In the genomic region with DNA sequence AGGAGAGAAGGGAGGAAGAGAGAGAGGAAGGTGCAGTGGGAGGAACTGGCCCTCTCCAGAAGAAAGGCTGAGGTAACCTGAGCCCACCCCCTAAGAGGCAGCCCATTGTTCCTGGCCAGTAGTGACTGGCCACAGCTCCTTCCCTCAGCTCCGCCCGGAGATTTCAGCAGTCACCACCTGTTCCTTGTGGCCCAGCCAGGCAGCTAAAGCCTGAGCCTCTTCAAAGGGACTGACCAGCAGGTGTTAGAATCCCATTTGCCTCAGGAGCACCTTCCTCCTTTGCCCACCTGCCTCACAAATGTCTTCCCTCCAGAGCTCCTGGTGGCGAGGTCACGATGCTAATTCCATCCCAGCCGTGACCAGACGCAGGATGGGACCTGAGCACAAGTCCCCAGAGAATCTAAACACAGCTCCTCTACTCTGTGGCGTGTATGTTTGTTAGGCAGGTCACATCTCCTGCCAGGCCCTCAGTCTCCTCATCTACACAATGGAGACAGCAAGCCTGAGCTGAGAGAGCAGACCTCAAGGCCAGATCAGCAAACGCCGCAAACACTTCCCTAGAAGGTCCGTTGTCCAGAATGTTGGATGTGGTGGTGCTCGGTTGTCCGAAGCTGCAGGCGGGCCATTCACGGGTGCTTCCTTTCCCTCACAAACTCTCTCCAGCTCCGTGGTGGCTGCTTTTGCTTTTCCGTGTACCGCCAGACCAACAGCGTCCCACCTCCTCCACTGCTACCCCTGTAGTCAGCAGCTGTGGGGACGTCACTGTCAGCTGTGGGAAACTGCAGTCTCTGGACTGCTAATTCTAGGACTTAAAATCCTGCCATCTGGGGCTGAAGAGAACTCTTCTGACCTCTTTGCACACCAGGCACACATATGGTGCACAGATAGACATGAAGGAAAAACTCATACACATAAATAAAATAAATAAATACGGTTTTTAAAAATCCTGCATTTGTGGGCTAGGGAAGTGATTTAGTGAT, we compare ENCODE assay signal across 13 mouse cellular contexts.
DNase-seq lines count a peak whose midpoint lies in the region; ATAC-seq lines count a peak whose summit lies in the region.
"Had no signal": no experiment of that assay in that cellular context is flagged by ENCODE, and none has a peak within 500 bp of the region (broad histone marks: within the 10 kb centered on the region; RNA-seq: fewer than 3 reads in every experiment).

No protein-coding gene starts in this region.

- 53% methylated on average over 20 of the region's 20 CpGs for WGBS in kidney, embryonic 16.5 days
- 33% methylated on average over 20 of the region's 20 CpGs for WGBS in limb, embryonic 12.5 days
- WGBS in forebrain, embryonic 16.5 days: 38% methylated on average over 20 of the region's 20 CpGs

- H3K36me3 ChIP-seq in kidney, embryonic 16.5 days (ENCODE audit: insufficient read depth, low read length): no peaks in the 10 kb centered on the region
- H3K36me3 ChIP-seq in limb, embryonic 12.5 days: no peaks in the 10 kb centered on the region
- no peaks in the 10 kb centered on the region for H3K36me3 ChIP-seq in forebrain, embryonic 16.5 days (ENCODE audit: control insufficient read depth, insufficient read depth)
- H3K36me3 ChIP-seq: midbrain, embryonic 13.5 days had no signal

- no peak for DNase-seq in kidney, postnatal 36 days
- DNase-seq in R1 (ENCODE audit: low read depth, low spot score): peak; percentile 36
- peak; percentile 38 for DNase-seq in embryo, embryonic 11 days
- no peak for DNase-seq in adrenal gland, postnatal 10 days
- DNase-seq in left cerebral cortex, postnatal 25 days (ENCODE audit: low spot score in 2 of 2): no peak
- DNase-seq: cerebellum, adult 2 months; kidney, adult 8-10 months; lung, embryonic 14.5 days; thymus, adult 2 months had no signal

- no peaks in the 10 kb centered on the region for H3K27me3 ChIP-seq in kidney, embryonic 16.5 days (ENCODE audit: insufficient read depth, low read length)
- no peaks in the 10 kb centered on the region for H3K27me3 ChIP-seq in limb, embryonic 12.5 days
- H3K27me3 ChIP-seq in forebrain, embryonic 16.5 days (replicated peaks; ENCODE audit: control insufficient read depth, insufficient read depth, low read length): no peaks in the 10 kb centered on the region

- peaks cover 12% of the 10 kb centered on the region for H3K4me1 ChIP-seq in kidney, embryonic 16.5 days (ENCODE audit: insufficient read depth, low read length)
- peaks cover 27% of the 10 kb centered on the region for H3K4me1 ChIP-seq in limb, embryonic 12.5 days (replicated peaks)
- peaks cover 15% of the 10 kb centered on the region for H3K4me1 ChIP-seq in forebrain, embryonic 16.5 days (replicated peaks; ENCODE audit: control insufficient read depth, insufficient read depth, low read length)

- no peak overlapping the region for H3K4me2 ChIP-seq in kidney, embryonic 16.5 days (replicated peaks; ENCODE audit: low read depth, low read length)
- H3K4me2 ChIP-seq in limb, embryonic 12.5 days: peak overlapping the region; percentile 43
- H3K4me2 ChIP-seq in forebrain, embryonic 16.5 days (ENCODE audit: low read length): no peak overlapping the region
- H3K4me2 ChIP-seq: lung, embryonic 14.5 days; midbrain, embryonic 13.5 days had no signal

- no peak overlapping the region for H3K4me3 ChIP-seq in kidney, embryonic 16.5 days (ENCODE audit: low read length)
- no peak overlapping the region for H3K4me3 ChIP-seq in limb, embryonic 12.5 days (replicated peaks)
- H3K4me3 ChIP-seq in forebrain, embryonic 16.5 days (replicated peaks; ENCODE audit: low read length): no peak overlapping the region
- H3K4me3 ChIP-seq: midbrain, embryonic 13.5 days had no signal

- no peak overlapping the region for H3K9ac ChIP-seq in kidney, embryonic 16.5 days (replicated peaks; ENCODE audit: low read length)
- no peak overlapping the region for H3K9ac ChIP-seq in limb, embryonic 12.5 days (replicated peaks)
- no peak overlapping the region for H3K9ac ChIP-seq in forebrain, embryonic 16.5 days (replicated peaks; ENCODE audit: low read depth, low read length)
- H3K9ac ChIP-seq: lung, embryonic 14.5 days; midbrain, embryonic 13.5 days had no signal

- no peak overlapping the region for H3K27ac ChIP-seq in kidney, embryonic 16.5 days (ENCODE audit: low read length)
- H3K27ac ChIP-seq in limb, embryonic 12.5 days: peak overlapping the region; percentile 67; the same call in 1 of the 2 replicates
- no peak overlapping the region for H3K27ac ChIP-seq in forebrain, embryonic 16.5 days (ENCODE audit: low read length)
- H3K27ac ChIP-seq: midbrain, embryonic 13.5 days had no signal

- no peaks in the 10 kb centered on the region for H3K9me3 ChIP-seq in kidney, embryonic 16.5 days (ENCODE audit: low read length)
- H3K9me3 ChIP-seq in limb, embryonic 12.5 days: no peaks in the 10 kb centered on the region
- no peaks in the 10 kb centered on the region for H3K9me3 ChIP-seq in forebrain, embryonic 16.5 days (ENCODE audit: control insufficient read depth, low read length)
- H3K9me3 ChIP-seq: midbrain, embryonic 13.5 days had no signal

- peak; percentile 50; the same call in 1 of the 2 replicates for ATAC-seq in kidney, embryonic 16.5 days (ENCODE audit: low FRiP score, low TSS enrichment)
- ATAC-seq in limb, embryonic 12.5 days (ENCODE audit: insufficient number of reproducible peaks, insufficient read depth, low FRiP score, low TSS enrichment, low read depth): no peak; the same call in 1 of the 2 replicates
- no peak for ATAC-seq in forebrain, embryonic 16.5 days
- ATAC-seq: midbrain, embryonic 13.5 days had no signal

- intact Hi-C loops in left cerebral cortex, postnatal 25 days (cut with DNase I): no loop called here

Comparison
In these comparisons a context has a peak if more than half of its experiments do, and no peak if none do; other contexts are left out.
1. DNase-seq: peak in R1 (single experiment) and embryo, embryonic 11 days (single experiment); none in kidney, postnatal 36 days (0 of 2), adrenal gland, postnatal 10 days (single experiment) and left cerebral cortex, postnatal 25 days (0 of 2).